Mouse (Mus musculus) liver, embryonic 14.5 days (tissue): ENCODE measurements around the gene Cuedc1.

Experiments used
- CTCF ChIP-seq: IDR thresholded peaks from 2 replicates; pipeline ENCODE4 v1.5.1; 2016; ENCODE audit warnings: antibody characterized with exemption, low read depth, control low read depth
- EP300 ChIP-seq: IDR thresholded peaks from 2 replicates; pipeline ENCODE4 v1.6.1; 2016; ENCODE audit warnings: antibody characterized with exemption, low read depth

DNA sequence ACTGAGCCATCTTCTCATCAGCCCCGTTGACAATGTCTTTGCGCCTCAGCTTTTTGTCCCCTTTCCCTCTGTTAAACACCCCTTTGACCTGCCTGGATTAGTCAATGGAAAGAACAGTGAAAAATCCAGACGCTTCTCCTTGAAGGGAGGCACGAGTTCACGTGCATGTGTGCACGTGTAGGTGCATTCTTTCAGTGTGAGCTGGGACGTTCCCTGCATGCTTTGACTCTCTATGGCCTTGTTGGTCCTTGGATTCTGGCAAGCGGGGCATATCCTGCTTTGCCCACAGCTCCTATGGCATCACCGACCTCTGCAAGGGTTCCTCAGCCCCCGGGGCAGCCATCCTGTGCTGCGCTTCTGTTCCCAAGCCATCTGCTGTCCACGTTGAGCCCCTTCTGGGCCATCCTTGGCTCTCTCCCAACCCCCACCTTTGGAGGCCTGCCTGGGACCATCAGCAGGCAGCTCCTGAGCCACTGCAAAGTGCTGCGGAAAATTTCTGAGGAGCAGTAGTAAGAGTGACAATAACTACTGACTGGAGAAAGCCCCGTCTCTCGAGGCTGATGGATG, 74.1 kb downstream of the Cuedc1 start:
- TF ChIP-seq EP300 (no peak), CTCF (no peak)
